Mouse (Mus musculus) megakaryocyte, adult 5-6 weeks (primary cell): ENCODE results near the gene Psmb9. TPM values are rescaled to one million over a fixed set of nuclear protein-coding genes. Genes with fewer than 3 reads are reported as not detected.

Source experiments
- ATAC-seq: 2 replicates; pipeline ENCODE4 v1.8.0; 2016; ENCODE audit warnings: mild to moderate bottlenecking, inconsistent platforms; ENCODE audit not compliant: poor library complexity, severe bottlenecking
- total RNA-seq, 2 experiments: library from RNA; stranded (forward) in 1 of 2; stranded (reverse) in 1 of 2; fragments of 153-499, 151-499 nt in 1 of 2; fragments of 221-1000, 200-1000 nt in 1 of 2; gene quantifications; 2 replicates each; pipeline versions ENCODE4 v1.2.3 to v1.2.4; 2015 to 2017

Gene Psmb9
- total RNA-seq, 2 experiments from 2014 or later: 125 to 142 TPM

DNA sequence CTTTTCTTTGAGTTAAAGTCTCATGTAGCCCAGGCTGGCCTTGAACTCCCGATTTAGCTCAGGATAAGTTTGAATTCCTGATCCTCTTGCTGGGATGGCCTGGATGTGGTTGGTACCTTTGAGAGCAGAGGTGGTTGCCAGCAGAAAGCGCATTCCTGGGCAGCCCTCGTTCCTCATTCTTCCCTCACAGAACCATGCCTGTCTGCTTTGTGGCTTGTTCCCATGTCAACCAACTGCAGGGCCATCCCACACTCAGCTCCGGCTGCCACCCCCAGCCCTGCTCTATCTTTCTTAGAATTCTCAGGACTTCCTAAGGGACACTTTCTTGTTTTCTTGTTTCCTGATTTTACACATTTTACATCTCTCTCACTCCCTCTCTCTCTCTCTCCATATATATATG lies 46.1 kb downstream of the Psmb9 start:
- ATAC-seq: no peak

DNA sequence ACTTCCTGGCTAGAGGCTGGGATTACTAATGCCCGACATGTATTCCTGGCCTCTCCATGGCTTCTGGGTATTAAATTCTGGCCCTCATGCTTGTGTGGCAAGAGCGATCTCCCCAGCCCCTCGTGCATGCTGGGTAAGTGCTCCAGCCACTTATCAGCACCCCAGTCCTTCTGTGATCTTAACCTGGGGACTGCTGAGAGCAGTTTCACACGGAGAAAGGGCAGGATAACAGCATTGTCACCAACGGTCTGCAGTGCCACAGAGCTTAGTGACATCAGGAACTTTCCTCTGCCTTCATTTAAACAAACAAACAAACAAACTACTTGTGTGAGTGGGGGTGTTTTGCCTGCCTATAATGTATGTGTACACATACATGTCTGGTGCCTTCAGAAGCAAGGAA lies 47.3 kb downstream of the Psmb9 start:
- ATAC-seq: no peak

GRCm38 (mm10) chr17:34139416-34139815 lies 48.1 kb downstream of the Psmb9 start:
- ATAC-seq: no peak

GRCm38 (mm10) chr17:34138655-34139054 lies 48.9 kb downstream of the Psmb9 start:
- no peak for ATAC-seq

DNA sequence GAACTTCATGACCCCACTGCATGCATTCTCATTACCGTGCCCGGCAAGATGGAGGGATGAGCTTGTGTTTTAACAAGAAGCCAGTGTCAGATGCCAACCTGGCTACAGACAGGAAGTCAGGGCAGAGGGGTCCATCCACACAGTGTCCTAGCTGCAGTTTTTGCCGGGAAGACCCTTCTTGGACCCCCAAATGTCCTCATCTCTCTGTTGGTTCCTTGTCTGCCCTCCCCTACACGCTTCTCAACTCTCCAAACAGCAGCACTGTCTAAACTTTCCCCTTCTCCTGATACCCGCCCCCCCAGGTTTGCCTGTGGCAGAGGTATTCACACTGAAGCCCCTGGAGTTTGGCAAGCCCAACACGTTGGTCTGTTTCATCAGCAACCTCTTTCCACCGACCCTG lies 50.0 kb downstream of the Psmb9 start:
- no peak for ATAC-seq

GRCm38 (mm10) chr17:34135297-34136224 lies 52.0 kb downstream of the Psmb9 start:
- ATAC-seq: peak; percentile 99

GRCm38 (mm10) chr17:34134451-34134850 lies 53.1 kb downstream of the Psmb9 start:
- ATAC-seq: no peak

DNA sequence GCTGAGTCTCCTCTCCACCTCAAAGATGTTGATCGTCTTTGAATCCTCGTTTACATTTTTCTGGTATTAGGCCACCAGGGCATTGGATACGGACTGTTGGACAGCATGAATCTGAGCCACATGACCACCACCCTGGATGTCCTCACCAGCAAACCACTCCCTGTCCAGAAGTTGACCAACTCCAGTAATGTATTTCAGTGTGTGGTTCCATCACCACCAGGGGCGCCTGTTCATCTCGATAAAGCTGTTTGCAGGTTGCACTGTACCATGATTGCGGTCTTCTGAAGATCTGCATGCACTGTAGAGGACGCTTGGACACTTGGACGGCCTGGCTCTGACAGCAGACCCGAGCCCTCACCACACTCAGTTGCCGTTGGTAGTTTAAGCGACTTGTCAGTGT lies 54.3 kb downstream of the Psmb9 start:
- no peak for ATAC-seq

Other genes starting within 250 kb of the Psmb9 start
- gene Pfdn6, start 247.4 kb downstream of the Psmb9 start, total RNA-seq (2015): 84.1 and 88.3 TPM in 2 replicates
- 148 and 161 TPM in 2 replicates for gene Pfdn6, start 247.4 kb downstream of the Psmb9 start, total RNA-seq (2017)
- 12.2 and 12.4 TPM in 2 replicates for gene Wdr46, start 247.1 kb downstream of the Psmb9 start, total RNA-seq (2015)
- gene Wdr46, start 247.1 kb downstream of the Psmb9 start, total RNA-seq (2017): 21.6 and 23.7 TPM in 2 replicates
- gene B3galt4, start 236.3 kb downstream of the Psmb9 start, total RNA-seq (2015): 3.5 and 4.0 TPM in 2 replicates
- gene B3galt4, start 236.3 kb downstream of the Psmb9 start, total RNA-seq (2017): 4.9 and 5.7 TPM in 2 replicates
- gene Vps52, start 232.0 kb downstream of the Psmb9 start, total RNA-seq (2015): 15.7 and 17.7 TPM in 2 replicates
- 11.6 and 22.8 TPM in 2 replicates for gene Vps52, start 232.0 kb downstream of the Psmb9 start, total RNA-seq (2017)
- 2,016 and 2,115 TPM in 2 replicates for gene Rps18, start 231.8 kb downstream of the Psmb9 start, total RNA-seq (2015)
- gene Rps18, start 231.8 kb downstream of the Psmb9 start, total RNA-seq (2017): 724 and 801 TPM in 2 replicates
- gene H2-K1, start 187.4 kb downstream of the Psmb9 start, total RNA-seq (2015): 868 and 887 TPM in 2 replicates
- gene H2-K1, start 187.4 kb downstream of the Psmb9 start, total RNA-seq (2017): 668 and 686 TPM in 2 replicates
- gene Ring1, start 163.1 kb downstream of the Psmb9 start, total RNA-seq (2015): 5.3 and 6.7 TPM in 2 replicates
- gene Ring1, start 163.1 kb downstream of the Psmb9 start, total RNA-seq (2017): 7.9 and 9.6 TPM in 2 replicates
- 67.7 and 84.3 TPM in 2 replicates for gene H2-Ke6, start 159.7 kb downstream of the Psmb9 start, total RNA-seq (2015)
- 34.6 and 35.5 TPM in 2 replicates for gene H2-Ke6, start 159.7 kb downstream of the Psmb9 start, total RNA-seq (2017)
- gene Slc39a7, start 156.1 kb downstream of the Psmb9 start, total RNA-seq (2015): 5.4 and 6.4 TPM in 2 replicates
- 72.5 and 83.1 TPM in 2 replicates for gene Slc39a7, start 156.1 kb downstream of the Psmb9 start, total RNA-seq (2017)
- gene Rxrb, start 156.0 kb downstream of the Psmb9 start, total RNA-seq (2015): 19.6 and 23.4 TPM in 2 replicates
- gene Rxrb, start 156.0 kb downstream of the Psmb9 start, total RNA-seq (2017): 23.7 and 27.2 TPM in 2 replicates
- 0.36 and 0.87 TPM in 2 replicates for gene Col11a2, start 148.3 kb downstream of the Psmb9 start, total RNA-seq (2015)
- 1.2 and 1.5 TPM in 2 replicates for gene Col11a2, start 148.3 kb downstream of the Psmb9 start, total RNA-seq (2017)
- 10.0 and 10.8 TPM in 2 replicates for gene H2-Oa, start 95.4 kb downstream of the Psmb9 start, total RNA-seq (2015)
- gene H2-Oa, start 95.4 kb downstream of the Psmb9 start, total RNA-seq (2017): 3.7 and 6.9 TPM in 2 replicates
- 172 and 189 TPM in 2 replicates for gene H2-DMa, start 68.2 kb downstream of the Psmb9 start, total RNA-seq (2015)
- gene H2-DMa, start 68.2 kb downstream of the Psmb9 start, total RNA-seq (2017): 145 and 152 TPM in 2 replicates
- gene Brd2, start 65.1 kb downstream of the Psmb9 start, total RNA-seq (2015): 287 and 312 TPM in 2 replicates
- gene Brd2, start 65.1 kb downstream of the Psmb9 start, total RNA-seq (2017): 286 and 353 TPM in 2 replicates
- gene H2-DMb2, start 44.5 kb downstream of the Psmb9 start, total RNA-seq (2015): 8.9 and 9.6 TPM in 2 replicates
- 12.4 and 18.3 TPM in 2 replicates for gene H2-DMb2, start 44.5 kb downstream of the Psmb9 start, total RNA-seq (2017)
- gene H2-DMb1, start 34.7 kb downstream of the Psmb9 start, total RNA-seq (2015): 105 and 109 TPM in 2 replicates
- 110 and 132 TPM in 2 replicates for gene H2-DMb1, start 34.7 kb downstream of the Psmb9 start, total RNA-seq (2017)
- 43.4 and 46.2 TPM in 2 replicates for gene Tap1, start 211 bp downstream of the Psmb9 start, total RNA-seq (2015)
- gene Tap1, start 211 bp downstream of the Psmb9 start, total RNA-seq (2017): 96.5 and 101 TPM in 2 replicates
- 230 and 263 TPM in 2 replicates for gene Psmb8, start 10.0 kb upstream of the Psmb9 start, total RNA-seq (2015)
- 339 and 455 TPM in 2 replicates for gene Psmb8, start 10.0 kb upstream of the Psmb9 start, total RNA-seq (2017)
- 6.4 and 7.1 TPM in 2 replicates for gene Tap2, start 15.8 kb upstream of the Psmb9 start, total RNA-seq (2015)
- 34.2 and 35.9 TPM in 2 replicates for gene Tap2, start 15.8 kb upstream of the Psmb9 start, total RNA-seq (2017)
- gene H2-Ob, start 51.1 kb upstream of the Psmb9 start, total RNA-seq (2015): 4.2 and 4.7 TPM in 2 replicates
- gene H2-Ob, start 51.1 kb upstream of the Psmb9 start, total RNA-seq (2017): 2.4 and 2.5 TPM in 2 replicates
- 145 and 162 TPM in 2 replicates for gene H2-Ab1, start 69.9 kb upstream of the Psmb9 start, total RNA-seq (2015)
- 136 and 181 TPM in 2 replicates for gene H2-Ab1, start 69.9 kb upstream of the Psmb9 start, total RNA-seq (2017)
- gene H2-Aa, start 100.1 kb upstream of the Psmb9 start, total RNA-seq (2015): 193 and 213 TPM in 2 replicates
- gene H2-Aa, start 100.1 kb upstream of the Psmb9 start, total RNA-seq (2017): 91.8 and 109 TPM in 2 replicates
- 35.4 and 38.0 TPM in 2 replicates for gene H2-Eb1, start 118.1 kb upstream of the Psmb9 start, total RNA-seq (2015)
- 72.9 and 114 TPM in 2 replicates for gene H2-Eb1, start 118.1 kb upstream of the Psmb9 start, total RNA-seq (2017)
- 0.07 and 0.25 TPM in 2 replicates for gene H2-Eb2, start 137.9 kb upstream of the Psmb9 start, total RNA-seq (2015)
- gene H2-Eb2, start 137.9 kb upstream of the Psmb9 start, total RNA-seq (2017): not detected in 2 replicates
- 0.09 TPM in 1 of 2 replicates, not detected in the other for gene Btnl2, start 167.1 kb upstream of the Psmb9 start, total RNA-seq (2015)
- 0.33 TPM in 1 of 2 replicates, not detected in the other for gene Btnl2, start 167.1 kb upstream of the Psmb9 start, total RNA-seq (2017)
- gene Btnl1, start 189.4 kb upstream of the Psmb9 start, total RNA-seq (2015): not detected in 2 replicates
- not detected in 2 replicates for gene Btnl1, start 189.4 kb upstream of the Psmb9 start, total RNA-seq (2017)
- not detected in 2 replicates for gene BC051142, start 211.1 kb upstream of the Psmb9 start, total RNA-seq (2015)
- gene BC051142, start 211.1 kb upstream of the Psmb9 start, total RNA-seq (2017): 0.29 and 3.8 TPM in 2 replicates